Mouse (Mus musculus) kidney, embryonic 15.5 days (tissue): ENCODE measurements around the gene Gm6040. TPM values are rescaled to one million over a fixed set of nuclear protein-coding genes. Genes with fewer than 3 reads are reported as not detected.

Experiments
- ATAC-seq: fragments of 200-750 bp; cut with Nextera tagmentation; replicated peaks from 2 replicates; pipeline ENCODE4 v1.8.0; 2017; ENCODE audit warnings: moderate TSS enrichment; ENCODE audit not compliant: low FRiP score
- H3K27ac ChIP-seq: fragments of 300-500 bp; sonication (generic); 2 replicates; pipeline ENCODE4 v1.5.1; 2015; ENCODE audit warnings: mild to moderate bottlenecking, inconsistent platforms
- H3K27me3 ChIP-seq: fragments of 300-500 bp; sonication (generic); 2 replicates; pipeline ENCODE4 v1.6.1; 2015; ENCODE audit warnings: inconsistent platforms
- H3K36me3 ChIP-seq: fragments of 300-500 bp; sonication (generic); 2 replicates; pipeline ENCODE4 v1.6.1; 2015; ENCODE audit warnings: inconsistent platforms
- H3K4me1 ChIP-seq: fragments of 300-500 bp; sonication (generic); 2 replicates; pipeline ENCODE4 v1.6.1; 2015; ENCODE audit warnings: inconsistent platforms
- H3K4me2 ChIP-seq: fragments of 300-500 bp; sonication (generic); 2 replicates; pipeline ENCODE4 v1.6.1; 2015; ENCODE audit warnings: moderate library complexity, mild to moderate bottlenecking, inconsistent platforms
- H3K4me3 ChIP-seq: fragments of 300-500 bp; sonication (generic); replicated peaks from 2 replicates; pipeline ENCODE4 v1.5.1; 2015; ENCODE audit warnings: mild to moderate bottlenecking, inconsistent platforms
- H3K9ac ChIP-seq: fragments of 300-500 bp; sonication (generic); 2 replicates; pipeline ENCODE4 v1.6.1; 2015; ENCODE audit warnings: mild to moderate bottlenecking, inconsistent platforms
- H3K9me3 ChIP-seq: fragments of 300-500 bp; sonication (generic); replicated peaks from 2 replicates; pipeline ENCODE4 v1.6.1; 2016; ENCODE audit warnings: inconsistent platforms
- WGBS: fragments of 180-500 bp; shearing (Covaris S2); methylation state at CpG from one replicate; pipeline ENCODE4 v1.1.7; 2015; ENCODE audit warnings: mixed read lengths; 5-methylcytosine and 5-hydroxymethylcytosine counted together
- polyA plus RNA-seq: library from polyadenylated mRNA; unstranded; fragments of >200 nt; fragmentation: Nextera tagmentation; extraction: Ambion mirVana; gene quantifications from 2 replicates; pipeline ENCODE4 v1.2.1, GENCODE M21; 2015

Gene Gm6040
- polyA plus RNA-seq: not detected in 2 replicates

GRCm38 (mm10) chr8:20921971-20922370 is at the start of gene Gm6040:
Gene Gm6040 (minus strand): TSS chr8:20922071.
- WGBS: 75% methylated on average over 3 of the region's 3 CpGs
- Histone ChIP-seq H3K27ac (no peak within 1 kb of the TSS), H3K4me3 (no peak within 1 kb of the TSS), H3K4me2 (no peak within 1 kb of the TSS), H3K9me3 (peaks cover 1% of the 10 kb centered on the region; the same call in 1 of the 2 replicates), H3K4me1 (no peaks in the 10 kb centered on the region), H3K9ac (no peak within 1 kb of the TSS), H3K27me3 (no peaks in the 10 kb centered on the region), H3K36me3 (no peaks in the 10 kb centered on the region)
- no peak for ATAC-seq

- Histone ChIP-seq H3K9ac (no peak overlapping the region), H3K9me3 (no peaks in the 10 kb centered on the region), H3K27me3 (no peaks in the 10 kb centered on the region), H3K4me1 (no peaks in the 10 kb centered on the region), H3K36me3 (no peaks in the 10 kb centered on the region), H3K27ac (no peak overlapping the region), H3K4me2 (no peak overlapping the region), H3K4me3 (no peak overlapping the region)
- WGBS: 81% methylated on average over 2 of the region's 2 CpGs
- ATAC-seq: no peak
These were observed 42.7 kb upstream of the Gm6040 start for GRCm38 (mm10) chr8:20964531-20964930.

GRCm38 (mm10) chr8:20944610-20945009 is 22.7 kb upstream of the Gm6040 start, which contains the start of gene AY761185:
Gene AY761185 (minus strand): TSS chr8:20944710.
- no peak within 1 kb of the TSS for H3K4me2 ChIP-seq
- WGBS: 79% methylated on average over 3 of the region's 3 CpGs
- H3K9me3 ChIP-seq: peaks cover 10% of the 10 kb centered on the region
- H3K27ac ChIP-seq: no peak within 1 kb of the TSS
- no peaks in the 10 kb centered on the region for H3K27me3 ChIP-seq
- no peak within 1 kb of the TSS for H3K4me3 ChIP-seq
- H3K9ac ChIP-seq: no peak within 1 kb of the TSS
- no peaks in the 10 kb centered on the region for H3K36me3 ChIP-seq
- H3K4me1 ChIP-seq: no peaks in the 10 kb centered on the region
- no peak for ATAC-seq

- H3K36me3 ChIP-seq: no peaks in the 10 kb centered on the region
- ATAC-seq: no peak
- 83% methylated on average over 1 of the region's 1 CpGs for WGBS
- peaks cover 4% of the 10 kb centered on the region; the same call in 1 of the 2 replicates for H3K9me3 ChIP-seq
- no peak overlapping the region for H3K9ac ChIP-seq
- H3K4me1 ChIP-seq: no peaks in the 10 kb centered on the region
- H3K4me3 ChIP-seq: no peak overlapping the region
- H3K4me2 ChIP-seq: no peak overlapping the region
- no peak overlapping the region for H3K27ac ChIP-seq
- no peaks in the 10 kb centered on the region for H3K27me3 ChIP-seq
These were observed 9.6 kb downstream of the Gm6040 start for GRCm38 (mm10) chr8:20912288-20912687.

GRCm38 (mm10) chr8:20908256-20908655 is 13.6 kb downstream of the Gm6040 start:
- Histone ChIP-seq H3K36me3 (no peaks in the 10 kb centered on the region), H3K4me1 (no peaks in the 10 kb centered on the region), H3K4me2 (no peak overlapping the region), H3K4me3 (no peak overlapping the region), H3K27me3 (no peaks in the 10 kb centered on the region), H3K9ac (no peak overlapping the region), H3K9me3 (no peaks in the 10 kb centered on the region), H3K27ac (no peak overlapping the region)
- ATAC-seq: no peak
- 58% methylated on average over 2 of the region's 2 CpGs for WGBS

DNA sequence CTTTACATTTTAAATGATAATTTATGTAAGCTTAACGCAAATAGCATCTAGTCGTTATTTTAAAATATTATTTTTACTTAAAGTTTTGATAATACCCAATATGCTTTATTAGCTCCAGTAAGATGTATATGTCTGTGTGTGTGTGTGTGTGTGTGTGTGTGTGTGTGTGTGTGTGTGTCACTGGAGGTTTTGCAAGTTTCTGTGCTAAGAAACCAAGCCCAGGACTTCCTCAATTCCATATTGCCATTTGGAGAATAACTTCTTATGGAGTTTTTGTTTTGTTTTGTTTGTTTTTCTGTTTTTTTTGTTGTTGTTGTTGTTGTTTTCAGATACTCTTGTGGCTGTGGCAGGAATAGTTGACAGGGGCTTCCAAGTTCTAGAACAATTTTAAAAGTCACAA is 14.8 kb downstream of the Gm6040 start:
- no peak overlapping the region for H3K4me2 ChIP-seq
- H3K27me3 ChIP-seq: no peaks in the 10 kb centered on the region
- H3K36me3 ChIP-seq: no peaks in the 10 kb centered on the region
- WGBS: 89% methylated on average over 2 of the region's 2 CpGs
- no peak overlapping the region for H3K4me3 ChIP-seq
- ATAC-seq: no peak
- no peak overlapping the region for H3K27ac ChIP-seq
- no peaks in the 10 kb centered on the region for H3K4me1 ChIP-seq
- no peaks in the 10 kb centered on the region for H3K9me3 ChIP-seq
- H3K9ac ChIP-seq: no peak overlapping the region

- Histone ChIP-seq H3K4me2 (no peak within 1 kb of the TSS), H3K9me3 (0 out of 2 replicates have a peak, but pooled peaks cover 4% of the 10 kb centered on the region)
- 61% methylated on average over 2 of the region's 2 CpGs for WGBS
These were observed 19.3 kb downstream of the Gm6040 start, which contains the start of gene Gm15056 for GRCm38 (mm10) chr8:20902527-20902926. Gene Gm15056 (minus strand): TSS chr8:20902627.

DNA sequence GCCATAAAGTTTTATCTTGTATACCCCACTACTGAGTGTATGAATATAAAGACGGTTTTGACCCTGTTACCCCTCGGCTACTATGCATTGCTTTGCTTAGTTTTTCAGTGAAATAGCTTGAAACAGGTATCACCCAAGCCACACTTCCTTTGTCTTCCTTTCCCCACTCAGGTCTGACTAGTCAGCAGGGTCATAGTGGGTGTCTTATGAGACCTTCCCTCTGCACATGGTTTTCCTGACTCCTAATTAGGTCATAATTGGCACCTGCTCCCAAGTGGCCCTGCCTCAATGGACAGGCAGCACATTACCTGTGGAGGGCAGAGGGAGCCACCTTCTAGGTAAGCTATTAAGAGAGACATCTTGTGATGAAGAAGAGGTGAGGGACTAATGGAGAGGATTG is 29.5 kb downstream of the Gm6040 start, which contains the start of gene Defb33:
Gene Defb33 (plus strand): TSS at position 301 of the 400 bp plus-strand sequence.
- WGBS: 85% methylated on average over 2 of the region's 2 CpGs

More at GRCm38 (mm10) chr8:20902527-20902926, 19.3 kb downstream of the Gm6040 start, which contains the start of gene Gm15056:
- no peak within 1 kb of the TSS for H3K9ac ChIP-seq
- no peak within 1 kb of the TSS for H3K27ac ChIP-seq
- H3K27me3 ChIP-seq: no peaks in the 10 kb centered on the region
- H3K36me3 ChIP-seq: no peaks in the 10 kb centered on the region
- no peak within 1 kb of the TSS for H3K4me3 ChIP-seq
- no peaks in the 10 kb centered on the region for H3K4me1 ChIP-seq
- no peak for ATAC-seq

GRCm38 (mm10) chr8:20874608-20875007 is 47.3 kb downstream of the Gm6040 start:
- H3K4me2 ChIP-seq: no peak overlapping the region
- no peaks in the 10 kb centered on the region for H3K9me3 ChIP-seq
- H3K9ac ChIP-seq: no peak overlapping the region
- 35% methylated on average over 6 of the region's 6 CpGs for WGBS
- no peak for ATAC-seq
- no peak overlapping the region for H3K27ac ChIP-seq
- H3K27me3 ChIP-seq: no peaks in the 10 kb centered on the region
- no peaks in the 10 kb centered on the region for H3K36me3 ChIP-seq
- no peaks in the 10 kb centered on the region for H3K4me1 ChIP-seq
- H3K4me3 ChIP-seq: no peak overlapping the region

More for the DNA sequence above, 29.5 kb downstream of the Gm6040 start, which contains the start of gene Defb33:
- Histone ChIP-seq H3K27ac (no peak within 1 kb of the TSS), H3K4me3 (no peak within 1 kb of the TSS), H3K9ac (no peak within 1 kb of the TSS), H3K4me1 (no peaks in the 10 kb centered on the region), H3K4me2 (no peak within 1 kb of the TSS), H3K27me3 (no peaks in the 10 kb centered on the region), H3K9me3 (no peaks in the 10 kb centered on the region), H3K36me3 (no peaks in the 10 kb centered on the region)
- no peak for ATAC-seq

Other genes starting within 250 kb of the Gm6040 start
- not detected in 2 replicates for gene Defb33, start 29.4 kb downstream of the Gm6040 start, polyA plus RNA-seq
- gene Gm15056, start 19.4 kb downstream of the Gm6040 start, polyA plus RNA-seq: not detected in 2 replicates
- gene AY761185, start 22.6 kb upstream of the Gm6040 start, polyA plus RNA-seq: not detected in 2 replicates
- not detected in 2 replicates for gene Defa21, start 103.5 kb upstream of the Gm6040 start, polyA plus RNA-seq
- not detected in 2 replicates for gene Defa23, start 133.0 kb upstream of the Gm6040 start, polyA plus RNA-seq
- gene Defa35, start 143.0 kb upstream of the Gm6040 start, polyA plus RNA-seq: not detected in 2 replicates
- not detected in 2 replicates for gene Defa25, start 162.4 kb upstream of the Gm6040 start, polyA plus RNA-seq
- not detected in 2 replicates for gene Gm14851, start 174.0 kb upstream of the Gm6040 start, polyA plus RNA-seq
- not detected in 2 replicates for gene Defa30, start 212.6 kb upstream of the Gm6040 start, polyA plus RNA-seq
- not detected in 2 replicates for gene Defa22, start 240.2 kb upstream of the Gm6040 start, polyA plus RNA-seq